Mouse (Mus musculus): ENCODE results near the gene Aldh18a1. TPM values are rescaled to one million over a fixed set of nuclear protein-coding genes. Genes with fewer than 3 reads are reported as not detected.
A peak's percentile ranks its signal among the peaks of the same experiment; 100 is the strongest.
"Not testable (repeated sequence)": the region's sequence is repeated elsewhere in the genome, so short reads cannot be mapped to it uniquely, and the experiment has no call there.

Aldh18a1 gene
- 1 to 10 TPM; 4.5 to 7.5 (median 5.8) TPM for total RNA-seq (2022)

- DNase-seq (ENCODE audit: low spot score), result peak; percentile 89
These were observed at the start of gene Aldh18a1 for GRCm38 (mm10) chr19:40588293-40588654. Aldh18a1 (minus strand) TSS chr19:40588463.

DNA sequence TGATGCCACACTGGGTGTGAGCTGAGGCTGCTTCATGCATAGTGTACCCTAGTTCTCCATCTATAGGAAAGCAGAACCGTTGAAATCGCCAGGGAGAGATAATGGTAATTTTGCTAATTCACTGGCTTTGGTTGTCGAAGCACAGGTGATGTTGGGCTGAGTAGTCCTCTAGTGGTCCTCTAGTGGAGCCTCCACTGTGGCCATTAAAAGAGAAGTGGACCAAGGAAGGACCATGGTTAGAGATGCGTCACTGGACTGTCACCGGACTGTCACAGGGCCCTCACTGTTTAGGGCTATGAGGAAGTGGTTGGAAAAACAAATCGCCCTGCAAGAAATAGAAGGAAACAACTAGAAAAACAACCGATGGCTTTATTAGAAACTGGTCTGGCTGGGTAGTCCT is 49.3 kb upstream of the Aldh18a1 start:
- no peak for DNase-seq (ENCODE audit: low spot score)

DNA sequence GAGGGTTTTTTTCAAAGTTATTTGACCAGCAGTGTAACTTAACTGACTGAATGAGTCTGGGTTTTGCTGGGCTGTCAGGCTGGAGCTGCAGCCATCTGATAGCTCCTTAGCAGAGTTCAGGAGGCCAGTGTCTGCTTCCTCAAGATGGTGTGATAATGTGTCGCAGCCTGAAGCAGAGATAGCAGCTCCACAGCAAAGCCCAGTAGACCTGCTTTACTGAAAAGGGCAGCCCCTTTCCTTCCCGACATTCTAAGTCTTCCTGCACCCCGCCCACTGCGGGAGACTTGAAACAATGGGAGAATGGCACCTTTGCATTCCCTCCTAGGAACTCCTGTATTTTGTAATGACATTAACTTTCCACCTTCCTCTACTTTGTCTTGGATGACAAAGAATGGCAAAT is 48.8 kb upstream of the Aldh18a1 start:
- peak; percentile 71 for DNase-seq (ENCODE audit: low spot score)

DNA sequence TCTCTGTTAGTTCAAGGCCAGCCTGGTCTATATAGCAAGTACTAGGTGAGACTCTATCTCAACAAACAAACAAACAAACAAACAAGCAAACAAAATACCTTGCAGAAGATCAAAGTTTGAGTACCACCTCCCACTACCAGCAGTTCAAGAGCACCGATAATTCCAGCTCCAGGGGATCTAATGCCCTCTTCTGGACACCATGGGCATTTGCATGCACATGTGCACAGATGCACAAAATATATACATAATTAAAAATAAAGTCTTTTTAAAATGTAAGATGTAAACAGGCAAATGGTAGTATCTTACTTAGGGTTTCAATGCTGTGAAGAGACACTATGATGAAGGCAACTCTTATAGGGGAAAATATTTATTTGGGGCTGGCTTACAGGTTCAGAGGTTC is 44.9 kb upstream of the Aldh18a1 start:
- DNase-seq (ENCODE audit: low spot score), result no peak

GRCm38 (mm10) chr19:40632668-40633067 is 44.4 kb upstream of the Aldh18a1 start:
- no peak for DNase-seq (ENCODE audit: low spot score)

DNA sequence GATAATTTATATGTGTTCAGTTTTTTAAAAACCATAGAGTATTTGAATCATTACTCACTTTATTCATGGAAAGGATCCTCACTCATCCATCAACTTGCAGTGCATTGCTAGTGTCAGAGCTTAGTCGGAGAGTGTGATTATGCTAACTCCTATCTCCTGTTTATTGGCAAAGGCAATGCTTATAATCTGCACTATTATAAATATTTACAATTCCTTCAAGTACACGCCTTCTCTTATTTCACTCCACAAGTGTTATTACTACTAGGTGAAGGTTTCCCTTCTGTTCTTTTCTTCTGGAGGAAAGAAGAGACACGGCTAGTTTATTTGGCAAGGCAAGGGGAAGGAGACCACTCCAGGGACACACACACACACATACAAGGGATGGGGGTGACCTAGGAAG is 43.9 kb upstream of the Aldh18a1 start:
- DNase-seq (ENCODE audit: low spot score), result no peak

DNA sequence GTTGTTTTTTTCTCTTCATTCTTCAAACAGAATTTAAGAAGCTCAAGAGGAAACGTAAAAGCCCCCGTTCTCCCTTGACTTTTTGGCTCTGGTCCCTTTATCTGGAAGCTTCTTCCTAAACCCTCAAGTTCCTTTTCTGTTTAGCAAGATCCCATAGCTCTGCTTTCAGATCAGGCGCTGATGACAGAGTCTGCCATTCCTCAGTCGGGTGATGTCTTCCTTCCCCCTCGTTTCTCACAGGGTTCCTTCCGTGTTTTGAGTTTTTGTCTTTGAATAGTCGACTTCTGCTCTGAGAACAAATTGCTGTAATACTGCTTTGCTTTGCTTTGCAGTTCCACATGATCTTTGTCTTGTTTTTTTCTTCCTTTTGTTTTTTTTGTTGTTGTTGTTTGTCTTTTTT is 42.3 kb upstream of the Aldh18a1 start:
- peak; percentile 53 for DNase-seq (ENCODE audit: low spot score)

DNA sequence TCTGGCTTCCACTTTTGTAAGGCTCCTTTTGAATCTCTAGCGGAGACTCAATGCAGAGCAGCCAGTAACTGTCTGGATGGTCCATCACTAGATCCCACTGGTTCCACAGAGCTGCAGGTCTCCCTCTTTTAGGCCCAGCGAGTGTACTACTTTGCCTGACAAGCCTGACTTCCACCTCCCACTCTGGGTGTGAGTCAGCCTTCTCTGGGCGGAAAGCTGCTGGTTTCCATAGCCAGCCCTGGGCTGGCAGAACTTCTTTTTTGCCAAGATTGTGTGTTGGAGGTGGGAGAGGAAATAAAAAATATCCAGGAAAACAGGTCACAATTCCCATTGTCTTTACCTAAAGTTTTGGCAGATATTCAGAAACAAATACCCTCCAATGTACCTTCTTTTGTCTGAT is 41.8 kb upstream of the Aldh18a1 start:
- DNase-seq (ENCODE audit: low spot score), result no peak

GRCm38 (mm10) chr19:40628950-40629349 is 40.7 kb upstream of the Aldh18a1 start:
- no peak for DNase-seq (ENCODE audit: low spot score)

GRCm38 (mm10) chr19:40625935-40626334 is 37.7 kb upstream of the Aldh18a1 start:
- DNase-seq (ENCODE audit: low spot score), result no peak

- not testable (repeated sequence) for DNase-seq (ENCODE audit: low spot score)
These were observed 33.4 kb upstream of the Aldh18a1 start for GRCm38 (mm10) chr19:40621616-40622015.

- no peak for DNase-seq (ENCODE audit: low spot score)
These were observed 27.8 kb upstream of the Aldh18a1 start for GRCm38 (mm10) chr19:40616021-40616420.

GRCm38 (mm10) chr19:40614811-40615210 is 26.5 kb upstream of the Aldh18a1 start:
- no peak for DNase-seq (ENCODE audit: low spot score)

DNA sequence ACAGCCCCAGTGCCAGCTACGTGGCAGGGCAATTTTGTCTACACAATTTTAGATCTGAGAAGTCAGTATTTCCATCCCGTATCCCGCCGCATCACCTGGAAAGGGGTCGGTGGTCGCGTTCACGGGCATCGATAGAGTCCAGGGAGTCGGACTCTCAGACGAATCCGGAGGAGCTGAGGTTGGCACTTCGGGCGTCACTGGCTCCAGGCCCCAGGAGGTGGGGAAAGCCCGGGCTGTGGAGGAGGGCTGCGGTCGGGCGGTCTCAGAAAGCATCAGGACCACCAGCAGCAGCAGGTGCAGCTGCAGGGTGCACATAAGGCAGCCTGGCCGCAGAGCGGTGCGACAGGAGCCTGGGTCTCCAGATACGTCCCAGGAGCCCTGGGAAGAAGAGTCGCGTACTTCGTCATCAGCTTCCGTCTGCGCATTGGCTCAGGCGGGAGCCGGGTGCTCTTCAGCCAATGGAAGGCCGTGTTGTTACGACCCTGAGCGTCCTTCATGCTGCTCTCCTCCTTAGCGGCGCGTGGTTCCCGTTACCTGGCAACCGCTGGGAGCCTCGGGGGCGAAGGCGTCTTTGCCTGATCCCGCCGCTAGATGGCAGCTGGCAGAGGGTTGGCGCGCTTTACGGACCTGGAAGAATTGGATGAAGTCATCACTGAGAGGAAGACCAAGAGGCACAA is 23.7 kb upstream of the Aldh18a1 start, which contains the start of the genes Tctn3 and Entpd1:
Tctn3 (minus strand) TSS at position 404 of the 677 bp plus-strand sequence.
Entpd1 (plus strand) TSS at position 537 of the 677 bp plus-strand sequence.
- DNase-seq (ENCODE audit: low spot score), result peak; percentile 96

DNA sequence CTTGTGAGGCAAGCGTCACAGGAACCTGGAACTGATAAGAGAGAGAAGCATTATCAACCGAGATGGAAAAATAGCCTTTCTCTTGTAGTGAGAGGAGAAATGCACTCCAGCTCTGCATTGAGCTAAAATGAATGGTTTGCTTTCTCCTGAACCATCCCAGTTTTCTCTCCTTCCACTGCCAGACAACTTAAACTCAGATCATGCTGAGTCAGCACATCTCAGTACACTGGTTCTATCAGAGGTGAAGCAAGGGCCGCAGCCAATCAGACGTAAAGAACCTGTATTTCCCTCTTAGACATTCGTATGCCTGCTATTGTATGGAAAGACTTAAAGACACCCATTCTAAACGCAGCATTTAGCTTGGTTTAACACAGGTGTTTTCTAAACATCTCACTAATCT is 19.4 kb upstream of the Aldh18a1 start:
- DNase-seq (ENCODE audit: low spot score), result no peak

DNA sequence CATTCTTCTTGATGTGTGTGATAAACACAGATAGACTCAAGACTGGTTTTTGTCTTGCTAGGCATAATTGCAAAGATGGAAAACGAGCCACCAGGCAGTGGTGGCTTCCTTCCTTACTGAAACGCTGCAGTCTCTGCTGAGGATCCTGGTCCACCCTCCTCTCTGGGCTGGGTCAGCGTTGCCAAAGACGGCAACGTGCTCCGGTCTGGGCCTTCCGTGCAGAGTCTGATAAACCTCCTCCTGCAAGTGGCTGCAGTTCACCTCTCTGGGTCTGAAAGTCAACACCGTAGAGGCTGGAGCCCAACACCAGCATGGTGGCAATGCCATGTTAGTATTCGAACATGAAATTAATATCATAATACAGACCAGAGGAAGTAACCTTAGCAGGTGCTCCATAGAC is 16.9 kb upstream of the Aldh18a1 start:
- DNase-seq (ENCODE audit: low spot score), result no peak

GRCm38 (mm10) chr19:40601870-40602269 is 13.6 kb upstream of the Aldh18a1 start:
- no peak for DNase-seq (ENCODE audit: low spot score)

DNA sequence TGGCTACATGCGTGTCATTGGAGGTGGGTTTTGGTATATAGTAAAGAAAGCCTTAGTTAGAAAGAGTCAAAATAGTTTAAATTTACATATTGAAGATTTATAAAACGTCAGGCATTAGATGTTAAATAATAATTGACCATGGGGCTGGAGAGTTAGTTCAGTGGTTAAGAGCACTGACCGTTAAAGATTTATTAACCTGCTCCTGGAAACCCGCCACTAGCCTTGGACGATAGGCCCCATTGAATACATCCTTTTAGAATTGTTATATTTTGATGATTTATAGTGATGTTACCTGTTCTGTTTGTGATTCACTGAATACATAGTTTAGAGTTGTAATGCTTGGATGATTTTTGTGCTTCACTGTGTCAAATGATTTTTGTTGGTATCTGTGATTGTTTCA is 12.6 kb upstream of the Aldh18a1 start:
- DNase-seq (ENCODE audit: low spot score), result not testable (repeated sequence)

- DNase-seq (ENCODE audit: low spot score), result no peak
These were observed 7.6 kb upstream of the Aldh18a1 start for GRCm38 (mm10) chr19:40595831-40596230.

DNA sequence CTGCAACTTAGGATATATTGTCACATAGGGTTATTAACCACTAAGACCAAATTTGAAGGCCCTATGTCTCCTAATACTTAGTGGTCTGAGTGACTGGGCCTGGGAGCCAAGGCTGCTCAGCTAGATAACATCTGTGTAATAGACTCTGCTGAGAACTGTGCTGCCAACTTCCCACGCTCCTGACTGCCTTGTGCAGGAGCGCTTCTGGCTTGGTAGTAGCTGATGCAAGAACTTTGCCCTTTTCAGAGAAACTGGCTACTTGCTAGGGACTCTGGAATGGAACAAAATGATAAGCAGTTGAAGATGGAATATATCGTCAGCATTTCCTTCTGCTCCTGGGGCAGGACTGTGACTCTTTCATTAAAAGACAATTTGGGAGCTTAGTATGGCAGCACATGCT is 7.0 kb upstream of the Aldh18a1 start:
- DNase-seq (ENCODE audit: low spot score), result no peak

- no peak for DNase-seq (ENCODE audit: low spot score)
These were observed 1.2 kb upstream of the Aldh18a1 start for GRCm38 (mm10) chr19:40589530-40589880.

- DNase-seq (ENCODE audit: low spot score), result peak; percentile 86
These were observed 725 bp upstream of the Aldh18a1 start for GRCm38 (mm10) chr19:40588847-40589529.
